Mouse (Mus musculus): ENCODE data around the gene Icam5.

The Icam5 gene

GRCm38 (mm10) chr9:21033136-21033535 lies 1.3 kb downstream of the Icam5 start:
- in situ Hi-C loops (cut with MboI, MseI) = loop anchor here (10.0 kb wide), 1 partner anchor 1192 kb away; the partner anchor contains the start of gene Zfp809

DNA sequence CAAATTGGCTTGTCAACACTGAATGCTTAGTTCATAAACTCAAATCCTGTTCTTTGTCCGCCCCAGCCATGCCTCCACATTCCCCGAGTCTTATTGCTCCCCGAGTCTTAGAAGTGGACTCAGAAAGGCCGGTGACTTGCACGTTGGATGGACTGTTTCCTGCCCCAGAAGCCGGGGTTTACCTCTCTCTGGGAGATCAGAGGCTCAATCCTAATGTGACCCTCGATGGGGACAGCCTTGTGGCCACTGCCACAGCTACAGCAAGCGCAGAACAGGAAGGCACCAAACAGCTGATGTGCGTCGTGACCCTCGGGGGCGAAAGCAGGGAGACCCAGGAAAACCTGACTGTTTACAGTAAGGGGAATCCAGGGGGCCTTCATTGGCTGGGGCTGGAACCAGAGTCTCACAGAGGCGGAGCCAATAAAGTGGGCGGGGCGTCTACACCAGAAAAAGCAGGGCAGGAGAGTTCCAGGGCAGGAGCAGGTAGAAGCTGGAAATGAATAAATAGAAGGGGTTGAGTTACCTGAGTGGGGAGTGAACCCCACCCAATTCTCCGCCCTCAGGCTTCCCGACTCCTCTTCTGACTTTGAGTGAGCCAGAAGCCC lies 2.7 kb downstream of the Icam5 start:
- in situ Hi-C loops (cut with MboI, MseI) = loop anchor here (10.0 kb wide), 1 partner anchor 1190 kb away; the partner anchor contains the start of gene Zfp809

GRCm38 (mm10) chr9:21035586-21035985 lies 3.7 kb downstream of the Icam5 start:
- in situ Hi-C loops (cut with MboI, MseI) = loop anchor here (10.0 kb wide), 1 partner anchor 1189 kb away; the partner anchor contains the start of gene Zfp809

DNA sequence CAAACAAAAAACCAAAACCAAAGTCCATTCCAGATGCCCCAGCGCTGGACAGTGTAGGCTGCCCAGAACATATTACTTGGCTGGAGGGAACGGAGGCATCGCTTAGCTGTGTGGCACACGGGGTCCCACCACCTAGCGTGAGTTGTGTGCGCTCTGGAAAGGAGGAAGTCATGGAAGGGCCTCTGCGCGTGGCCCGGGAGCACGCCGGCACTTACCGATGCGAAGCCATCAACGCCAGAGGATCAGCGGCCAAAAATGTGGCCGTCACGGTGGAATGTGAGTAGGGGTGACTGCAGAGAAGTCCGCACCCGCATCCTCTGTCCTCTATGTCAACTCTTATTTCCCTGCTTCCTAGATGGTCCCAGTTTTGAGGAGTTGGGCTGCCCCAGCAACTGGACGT lies 4.3 kb downstream of the Icam5 start:
- in situ Hi-C loops (cut with MboI, MseI) = loop anchor here (10.0 kb wide), 1 partner anchor 1189 kb away; the partner anchor contains the start of gene Zfp809

- in situ Hi-C loops (cut with MboI, MseI) = loop anchor here (10.0 kb wide), 1 partner anchor 1188 kb away; the partner anchor contains the start of gene Zfp809
These were observed 4.8 kb downstream of the Icam5 start for GRCm38 (mm10) chr9:21036666-21037065.

DNA sequence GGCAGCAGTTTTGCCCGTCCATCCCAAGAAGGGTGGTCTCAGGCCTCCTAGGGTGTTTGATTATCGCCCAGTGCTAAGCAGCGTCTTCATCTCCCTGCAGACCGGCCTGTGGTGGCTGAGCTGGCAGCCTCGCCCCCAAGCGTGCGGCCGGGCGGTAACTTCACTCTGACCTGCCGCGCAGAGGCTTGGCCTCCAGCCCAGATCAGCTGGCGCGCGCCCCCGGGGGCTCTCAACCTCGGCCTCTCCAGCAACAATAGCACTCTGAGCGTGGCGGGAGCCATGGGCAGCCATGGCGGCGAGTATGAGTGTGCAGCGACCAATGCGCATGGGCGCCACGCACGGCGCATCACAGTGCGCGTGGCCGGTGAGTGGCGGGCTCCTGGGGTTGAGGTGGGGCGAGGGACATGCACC lies 5.6 kb downstream of the Icam5 start:
- in situ Hi-C loops (cut with MboI, MseI) = loop anchor here (10.0 kb wide), 1 partner anchor 1187 kb away; the partner anchor contains the start of gene Zfp809

- in situ Hi-C loops (cut with MboI, MseI) = loop anchor here (5.0 to 10.0 kb wide), 2 partner anchors 78 to 1185 kb away; partner anchors contain the start of gene Zfp809
These were observed 7.9 kb downstream of the Icam5 start for GRCm38 (mm10) chr9:21039779-21040178.

GRCm38 (mm10) chr9:21041308-21041707 lies 9.4 kb downstream of the Icam5 start:
- in situ Hi-C loops (cut with MboI, MseI) = loop anchor here (5.0 kb wide), 1 partner anchor 76 kb away; no protein-coding TSS in a partner anchor

DNA sequence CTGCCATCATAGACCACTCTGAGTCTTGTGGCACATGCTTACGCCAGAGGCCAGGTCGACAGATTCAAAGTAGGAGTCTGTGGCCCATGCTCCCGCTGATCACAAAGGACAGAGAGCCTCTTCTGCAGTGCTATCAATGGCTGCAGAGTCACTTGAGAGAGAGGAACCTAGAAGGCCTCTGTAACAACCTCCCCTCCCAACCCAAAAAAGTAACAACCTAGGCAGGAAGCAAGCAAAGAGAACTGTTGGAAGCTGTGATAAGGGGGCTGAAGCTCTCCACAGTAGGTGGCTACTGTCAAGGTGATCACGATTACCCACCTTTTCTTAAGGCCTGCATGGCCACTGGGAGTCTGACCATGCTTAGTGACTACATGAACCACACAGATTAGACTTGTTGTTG lies 11.7 kb downstream of the Icam5 start:
- in situ Hi-C loops (cut with MboI, MseI) = loop anchor here (5.0 kb wide), 1 partner anchor 74 kb away; no protein-coding TSS in a partner anchor

- in situ Hi-C loops (cut with MboI, MseI) = loop anchor here (5.0 kb wide), 1 partner anchor 73 kb away; no protein-coding TSS in a partner anchor
These were observed 12.9 kb downstream of the Icam5 start for GRCm38 (mm10) chr9:21044785-21045184.

- in situ Hi-C loops (cut with MboI, MseI) = no loop called here
These were observed 13.4 kb downstream of the Icam5 start for GRCm38 (mm10) chr9:21045235-21045634.

GRCm38 (mm10) chr9:21051578-21051977 lies 19.7 kb downstream of the Icam5 start:
- in situ Hi-C loops (cut with MboI, MseI) = no loop called here

GRCm38 (mm10) chr9:21062928-21063327 lies 31.1 kb downstream of the Icam5 start:
- in situ Hi-C loops (cut with MboI, MseI) = no loop called here

DNA sequence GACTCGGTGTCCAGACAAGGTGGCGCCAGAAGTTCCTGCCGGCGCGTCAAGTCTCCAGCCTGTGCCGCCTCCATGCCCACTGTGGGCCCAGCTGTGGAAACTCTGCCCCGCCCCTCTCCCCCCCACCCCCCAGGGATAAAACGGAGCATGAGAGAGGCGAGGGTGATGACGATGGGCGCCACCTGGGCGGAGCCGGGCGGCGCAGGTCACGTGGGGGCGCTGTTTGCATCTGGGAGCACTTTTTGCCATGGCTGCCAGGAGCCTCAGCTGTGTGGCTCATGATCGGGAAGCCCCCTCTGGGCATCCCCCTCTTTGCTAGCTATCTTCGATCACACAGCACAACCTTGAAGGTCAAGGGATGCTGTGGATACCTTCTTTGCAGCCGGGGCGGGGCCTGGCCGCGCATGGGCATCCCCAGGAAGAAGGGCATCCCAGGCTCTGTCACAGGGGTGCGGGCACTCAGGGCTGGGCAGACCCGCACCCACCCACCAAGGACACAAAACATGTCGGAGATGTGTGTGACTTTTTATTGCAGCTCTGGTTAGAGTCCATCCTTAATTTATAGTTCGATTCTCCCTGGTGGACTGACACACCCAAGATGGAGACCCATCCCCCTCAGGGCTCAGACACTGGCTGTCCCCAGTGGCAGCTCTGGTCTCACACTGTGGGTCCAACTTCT lies 35.3 kb downstream of the Icam5 start, which contains the start of gene Zglp1:
Zglp1 (minus strand) TSS at position 88 of the 679 bp plus-strand sequence.
- in situ Hi-C loops (cut with MboI, MseI) = no loop called here

- in situ Hi-C loops (cut with MboI, MseI) = loop anchor here (5.0 kb wide), 1 partner anchor 70 kb away; no protein-coding TSS in a partner anchor
These were observed 40.8 kb downstream of the Icam5 start for GRCm38 (mm10) chr9:21072641-21073040.

DNA sequence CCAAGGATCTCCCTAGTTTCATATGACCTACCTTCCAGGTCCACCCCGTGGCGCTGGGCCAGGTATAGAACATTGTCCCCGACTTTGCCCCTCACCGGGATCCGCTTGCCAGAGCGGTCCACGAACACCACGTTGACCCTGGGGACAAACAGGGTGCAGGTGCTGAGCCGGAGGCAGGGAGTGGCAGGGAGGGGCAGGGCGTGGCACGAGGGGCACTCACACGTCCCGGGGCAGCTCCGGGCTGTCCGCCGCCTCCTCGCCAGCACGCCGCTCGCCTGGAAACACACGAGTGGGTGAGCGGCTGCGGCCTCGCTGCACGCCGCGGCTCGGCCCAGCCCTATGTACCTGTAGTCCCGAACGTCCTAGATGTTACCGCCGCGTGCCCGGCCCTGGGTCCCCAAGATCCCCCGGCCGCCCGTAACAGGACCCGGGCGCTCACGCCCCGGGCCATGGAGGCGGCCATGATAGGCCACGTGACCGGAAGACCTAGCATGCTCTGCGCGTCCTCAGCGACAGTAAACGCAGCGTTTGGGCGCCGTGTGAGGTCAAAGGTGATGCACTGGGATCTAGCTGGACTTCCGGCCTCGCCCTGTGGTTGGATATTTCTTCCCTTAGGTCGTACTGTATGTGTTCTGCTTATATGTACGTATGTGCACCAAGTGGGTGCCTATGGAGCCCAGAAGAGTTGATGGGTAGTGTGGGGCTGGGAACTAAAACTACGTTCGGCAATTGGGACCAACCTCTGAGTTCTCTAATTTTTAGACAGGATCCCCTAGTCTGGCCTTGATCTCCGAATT lies 41.4 kb downstream of the Icam5 start, which contains the start of the genes Gm49373 and Fdx1l:
Gm49373 (minus strand) TSS at position 53 of the 797 bp plus-strand sequence.
Fdx1l (minus strand) TSS at position 571 of the 797 bp plus-strand sequence.
- in situ Hi-C loops (cut with MboI, MseI) = loop anchor here (5.0 kb wide), 1 partner anchor 69 kb away; no protein-coding TSS in a partner anchor

DNA sequence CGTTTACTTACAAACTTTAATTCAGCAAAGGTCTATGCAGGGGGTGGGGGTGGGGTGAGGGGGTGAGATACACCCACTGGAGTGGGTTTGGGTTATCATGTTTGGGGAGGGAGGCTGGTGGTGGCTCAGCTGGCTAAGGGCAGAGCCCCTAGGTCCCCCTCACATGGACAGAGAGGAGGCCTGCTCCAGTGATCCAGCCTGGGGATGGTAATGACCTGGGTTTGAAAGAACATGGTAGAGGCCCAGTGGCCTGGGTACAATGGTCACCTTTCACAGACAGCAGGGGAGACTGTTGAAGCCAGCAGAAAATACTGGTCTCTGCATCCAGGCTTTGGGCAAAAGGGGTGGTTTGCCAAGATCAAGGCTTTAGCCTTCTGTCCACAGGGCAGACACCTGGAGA lies 42.3 kb downstream of the Icam5 start:
- in situ Hi-C loops (cut with MboI, MseI) = loop anchor here (5.0 kb wide), 1 partner anchor 68 kb away; no protein-coding TSS in a partner anchor

- in situ Hi-C loops (cut with MboI, MseI) = no loop called here
These were observed 43.8 kb downstream of the Icam5 start for GRCm38 (mm10) chr9:21075625-21076024.

DNA sequence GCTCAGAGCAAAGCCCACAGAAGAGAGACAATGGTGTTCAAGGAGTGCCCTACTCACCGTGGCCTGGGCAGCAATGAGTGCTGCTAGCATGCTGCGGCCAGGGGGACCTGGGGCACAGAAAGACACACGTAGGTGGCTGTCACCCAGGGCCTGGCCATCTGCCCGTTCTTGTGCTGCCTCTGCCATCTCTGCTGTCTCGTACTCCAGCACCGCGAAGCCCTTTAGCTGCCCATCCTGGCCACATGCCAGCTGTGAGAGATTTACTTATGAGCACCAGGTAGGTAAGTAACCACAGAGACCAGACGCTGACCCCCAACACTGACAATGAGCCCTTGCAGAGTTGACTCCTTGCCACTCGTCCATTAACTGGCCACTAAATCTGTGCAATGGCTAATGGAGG lies 49.3 kb downstream of the Icam5 start:
- in situ Hi-C loops (cut with MboI, MseI) = loop anchor here (10.0 kb wide), 1 partner anchor 156 kb away; no protein-coding TSS in a partner anchor

GRCm38 (mm10) chr9:21083324-21083723 lies 51.5 kb downstream of the Icam5 start:
- in situ Hi-C loops (cut with MboI, MseI) = loop anchor here (10.0 kb wide), 1 partner anchor 159 kb away; no protein-coding TSS in a partner anchor
